9 mouse cellular contexts compared by ENCODE assay signal in the genomic region with DNA sequence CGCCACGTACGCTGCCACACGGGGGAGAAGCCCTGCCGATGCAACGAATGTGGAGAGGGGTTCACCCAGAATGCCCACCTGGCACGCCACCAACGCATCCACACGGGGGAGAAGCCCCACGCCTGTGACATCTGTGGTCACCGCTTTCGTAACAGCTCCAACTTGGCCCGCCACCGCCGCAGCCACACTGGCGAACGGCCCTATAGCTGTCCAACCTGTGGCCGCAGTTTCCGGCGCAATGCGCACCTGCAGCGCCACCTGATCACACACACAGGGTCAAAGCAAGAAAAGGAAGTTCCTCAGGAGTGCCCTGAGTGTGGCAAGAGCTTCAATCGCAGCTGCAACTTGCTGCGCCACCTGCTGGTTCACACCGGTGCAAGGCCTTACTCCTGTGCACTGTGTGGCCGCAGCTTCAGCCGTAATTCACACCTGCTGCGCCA. TPM values are rescaled to one million over a fixed set of nuclear protein-coding genes. Genes with fewer than 3 reads are reported as not detected.
DNase-seq lines count a peak whose midpoint lies in the region; ATAC-seq and TF ChIP-seq lines count a peak whose summit lies in the region.
"Had no signal": no experiment of that assay in that cellular context is flagged by ENCODE, and none has a peak within 500 bp of the region (broad histone marks: within the 10 kb centered on the region; RNA-seq: fewer than 3 reads in every experiment).

No protein-coding gene starts in this region.

- 78% methylated on average over 27 of the region's 28 CpGs for WGBS in intestine, postnatal 0 days
- 76% methylated on average over 28 of the region's 28 CpGs for WGBS in lung, embryonic 14.5 days
- 63% methylated on average over 28 of the region's 28 CpGs for WGBS in small intestine, adult 2 months

- H3K4me3 ChIP-seq in intestine, postnatal 0 days (ENCODE audit: low read depth, low read length): no peak overlapping the region
- no peak overlapping the region for H3K4me3 ChIP-seq in lung, embryonic 14.5 days (ENCODE audit: low read depth, low read length)
- H3K4me3 ChIP-seq in small intestine, adult 2 months (ENCODE audit: low read depth, low read length): peak overlapping the region; percentile 11; the same call in 1 of the 2 replicates

- H3K27me3 ChIP-seq in intestine, postnatal 0 days (replicated peaks; ENCODE audit: control insufficient read depth, insufficient read depth, low read length): no peaks in the 10 kb centered on the region
- no peaks in the 10 kb centered on the region for H3K27me3 ChIP-seq in lung, embryonic 14.5 days (ENCODE audit: insufficient read depth, low read length)
- H3K27me3 ChIP-seq in small intestine, adult 2 months (ENCODE audit: control insufficient read depth, insufficient read depth, low read length): no peaks in the 10 kb centered on the region

- no peak overlapping the region for H3K9ac ChIP-seq in intestine, postnatal 0 days (ENCODE audit: low read depth, low read length)
- no peak overlapping the region for H3K9ac ChIP-seq in lung, embryonic 14.5 days

- no peaks in the 10 kb centered on the region for H3K9me3 ChIP-seq in intestine, postnatal 0 days (ENCODE audit: control insufficient read depth)
- H3K9me3 ChIP-seq in lung, embryonic 14.5 days (ENCODE audit: low read depth, low read length): no peaks in the 10 kb centered on the region

- DNase-seq in urinary bladder, adult 18-20 months (ENCODE audit: low spot score in 2 of 2): peak; percentile 33 to 50
- DNase-seq in urinary bladder, postnatal 10 days (ENCODE audit: low spot score): no peak
- DNase-seq in adrenal gland, postnatal 25 days: peak; percentile 66
- DNase-seq in lung, embryonic 14.5 days: peak; percentile 79
- DNase-seq in ovary, postnatal 14 days (ENCODE audit: low spot score): no peak

- no peak for TF ChIP-seq POLR2A in small intestine, adult 2 months (IDR thresholded peaks at IDR 0.05; ENCODE audit: low read depth, low read length)

- H3K4me1 ChIP-seq in intestine, postnatal 0 days (replicated peaks; ENCODE audit: control insufficient read depth, insufficient read depth, low read length): no peaks in the 10 kb centered on the region
- H3K4me1 ChIP-seq in lung, embryonic 14.5 days (ENCODE audit: insufficient read depth): no peaks in the 10 kb centered on the region
- no peaks in the 10 kb centered on the region for H3K4me1 ChIP-seq in small intestine, adult 2 months (ENCODE audit: control insufficient read depth, insufficient read depth, insufficient read length, low read length)

- H3K36me3 ChIP-seq in intestine, postnatal 0 days (ENCODE audit: control insufficient read depth, insufficient read depth): no peaks in the 10 kb centered on the region
- no peaks in the 10 kb centered on the region for H3K36me3 ChIP-seq in lung, embryonic 14.5 days (ENCODE audit: insufficient read depth)
- no peaks in the 10 kb centered on the region for H3K36me3 ChIP-seq in small intestine, adult 2 months (ENCODE audit: control insufficient read depth, insufficient read depth, low read length)

- peak; percentile 89 for TF ChIP-seq CTCF in intestine, postnatal 0 days (IDR thresholded peaks at IDR 0.05; ENCODE audit: low read depth)
- peak; percentile 83 for TF ChIP-seq CTCF in lung, embryonic 14.5 days (IDR thresholded peaks at IDR 0.05; ENCODE audit: low read depth)
- peak; percentile 79 for TF ChIP-seq CTCF in small intestine, adult 2 months (IDR thresholded peaks at IDR 0.05; ENCODE audit: extremely low read depth, insufficient read length, insufficient replicate concordance, low read depth, low read length)

- H3K27ac ChIP-seq in intestine, postnatal 0 days (ENCODE audit: low read depth, low read length): no peak overlapping the region
- H3K27ac ChIP-seq in lung, embryonic 14.5 days (ENCODE audit: low read depth): no peak overlapping the region
- no peak overlapping the region for H3K27ac ChIP-seq in small intestine, adult 2 months (ENCODE audit: insufficient read depth, low read depth, low read length)

- H3K4me2 ChIP-seq in intestine, postnatal 0 days (replicated peaks; ENCODE audit: low read depth): no peak overlapping the region
- no peak overlapping the region for H3K4me2 ChIP-seq in lung, embryonic 14.5 days

- peak; percentile 76; the same call in 1 of the 2 replicates for ATAC-seq in erythroblast, adult 5-6 weeks (replicated peaks; ENCODE audit: low FRiP score, poor library complexity, severe bottlenecking)
- peak; percentile 69 for ATAC-seq in intestine, postnatal 0 days
- peak; percentile 80; the same call in 1 of the 2 replicates for ATAC-seq in lung, embryonic 14.5 days (ENCODE audit: insufficient read depth)

RNA-seq across cellular contexts. Expression of gene Zscan10, which starts 9.7 kb away (rescaled TPM):
- not detected in 2 replicates for total RNA-seq in adrenal gland, postnatal 25 days (2021)
- total RNA-seq in erythroblast, adult 5-6 weeks (2015; ENCODE audit: low replicate concordance): not detected in 2 replicates
- total RNA-seq in erythroblast, adult 5-6 weeks (2017; ENCODE audit: low replicate concordance): not detected in 2 replicates
- not detected in 2 replicates for polyA plus RNA-seq in intestine, postnatal 0 days (2015; fragmentation: Nextera tagmentation; extraction: Ambion mirVana)
- polyA plus RNA-seq in lung, embryonic 14.5 days (2014; fragmentation: Nextera tagmentation; extraction: Ambion mirVana): 0.53 and 0.74 TPM in 2 replicates
- not detected in 2 replicates for polyA plus RNA-seq in small intestine, adult 2 months (2012; rRNA removed)
- total RNA-seq: gastrocnemius, postnatal 4 days had no signal

RNA-seq across cellular contexts. Expression of gene Zfp13, which starts 11.1 kb away (rescaled TPM):
- total RNA-seq in adrenal gland, postnatal 25 days (2021): 11.1 and 12.8 TPM in 2 replicates
- not detected in 2 replicates for total RNA-seq in erythroblast, adult 5-6 weeks (2015; ENCODE audit: low replicate concordance)
- not detected in 2 replicates for total RNA-seq in erythroblast, adult 5-6 weeks (2017; ENCODE audit: low replicate concordance)
- polyA plus RNA-seq in intestine, postnatal 0 days (2015; fragmentation: Nextera tagmentation; extraction: Ambion mirVana): 3.1 and 3.4 TPM in 2 replicates
- polyA plus RNA-seq in lung, embryonic 14.5 days (2014; fragmentation: Nextera tagmentation; extraction: Ambion mirVana): 12.3 and 15.6 TPM in 2 replicates
- 5.4 and 6.8 TPM in 2 replicates for polyA plus RNA-seq in small intestine, adult 2 months (2012; rRNA removed)

RNA-seq across cellular contexts. Expression of gene Mmp25, which starts 34.7 kb away (rescaled TPM):
- 0.18 TPM in 1 of 2 replicates, not detected in the other for total RNA-seq in adrenal gland, postnatal 25 days (2021)
- 11.1 and 11.9 TPM in 2 replicates for total RNA-seq in erythroblast, adult 5-6 weeks (2015; ENCODE audit: low replicate concordance)
- total RNA-seq in erythroblast, adult 5-6 weeks (2017; ENCODE audit: low replicate concordance): 3.1 and 4.0 TPM in 2 replicates
- 0.13 and 0.16 TPM in 2 replicates for polyA plus RNA-seq in intestine, postnatal 0 days (2015; fragmentation: Nextera tagmentation; extraction: Ambion mirVana)
- polyA plus RNA-seq in lung, embryonic 14.5 days (2014; fragmentation: Nextera tagmentation; extraction: Ambion mirVana): 0.31 and 0.86 TPM in 2 replicates
- 1.5 and 1.6 TPM in 2 replicates for polyA plus RNA-seq in small intestine, adult 2 months (2012; rRNA removed)

RNA-seq across cellular contexts. Expression of gene Zfp213, which starts 46.3 kb away (rescaled TPM):
- 12.0 and 12.8 TPM in 2 replicates for total RNA-seq in adrenal gland, postnatal 25 days (2021)
- 1.7 and 2.5 TPM in 2 replicates for total RNA-seq in erythroblast, adult 5-6 weeks (2015; ENCODE audit: low replicate concordance)
- total RNA-seq in erythroblast, adult 5-6 weeks (2017; ENCODE audit: low replicate concordance): 0.34 and 2.5 TPM in 2 replicates
- polyA plus RNA-seq in intestine, postnatal 0 days (2015; fragmentation: Nextera tagmentation; extraction: Ambion mirVana): 8.1 and 8.2 TPM in 2 replicates
- 21.8 and 24.7 TPM in 2 replicates for polyA plus RNA-seq in lung, embryonic 14.5 days (2014; fragmentation: Nextera tagmentation; extraction: Ambion mirVana)
- 6.4 and 7.8 TPM in 2 replicates for polyA plus RNA-seq in small intestine, adult 2 months (2012; rRNA removed)

RNA-seq across cellular contexts. Expression of gene Bicdl2, which starts 49.9 kb away (rescaled TPM):
- not detected in 2 replicates for total RNA-seq in adrenal gland, postnatal 25 days (2021)
- not detected in 2 replicates for total RNA-seq in erythroblast, adult 5-6 weeks (2015; ENCODE audit: low replicate concordance)
- total RNA-seq in erythroblast, adult 5-6 weeks (2017; ENCODE audit: low replicate concordance): not detected in 2 replicates
- polyA plus RNA-seq in intestine, postnatal 0 days (2015; fragmentation: Nextera tagmentation; extraction: Ambion mirVana): 7.8 and 8.5 TPM in 2 replicates
- 1.3 and 1.9 TPM in 2 replicates for polyA plus RNA-seq in lung, embryonic 14.5 days (2014; fragmentation: Nextera tagmentation; extraction: Ambion mirVana)
- 5.2 and 6.0 TPM in 2 replicates for polyA plus RNA-seq in small intestine, adult 2 months (2012; rRNA removed)
- total RNA-seq: gastrocnemius, postnatal 4 days had no signal

Comparison
In these comparisons a context has a peak if more than half of its experiments do, and no peak if none do; other contexts are left out.
1. DNase-seq: peak in urinary bladder, adult 18-20 months (2 of 2), adrenal gland, postnatal 25 days (single experiment) and lung, embryonic 14.5 days (single experiment); none in urinary bladder, postnatal 10 days (single experiment) and ovary, postnatal 14 days (single experiment).
2. Peak in every context shown above with its lines, with median percentiles within 50 percentile points of each other: ATAC-seq and CTCF ChIP-seq.